Mouse (Mus musculus): ENCODE measurements around the gene Ryr2.

Ryr2 gene

DNA sequence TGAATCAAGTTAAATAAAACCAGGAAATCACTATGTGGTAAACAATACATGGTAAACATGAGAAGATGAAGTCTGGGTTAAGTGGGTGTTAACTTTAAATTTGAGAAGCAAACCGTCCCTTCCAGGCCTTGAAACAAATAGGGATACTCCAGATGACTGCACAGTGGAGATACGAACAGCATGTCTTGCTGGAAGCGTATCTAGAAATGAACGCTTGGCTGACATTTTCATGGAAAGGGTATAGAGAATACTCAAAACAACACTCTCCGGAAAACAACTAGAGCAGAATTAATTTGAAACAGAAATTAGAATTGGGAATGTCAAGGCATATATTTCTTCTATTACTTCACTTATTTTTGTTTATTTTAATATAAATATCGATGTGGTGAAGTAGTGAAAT is 329.0 kb downstream of the Ryr2 start:
- DNase-seq (ENCODE audit: low spot score in 2 of 2) = no peak

GRCm38 (mm10) chr13:11772173-11772572 is 334.6 kb downstream of the Ryr2 start:
- DNase-seq (ENCODE audit: low spot score in 2 of 2) = no peak

DNA sequence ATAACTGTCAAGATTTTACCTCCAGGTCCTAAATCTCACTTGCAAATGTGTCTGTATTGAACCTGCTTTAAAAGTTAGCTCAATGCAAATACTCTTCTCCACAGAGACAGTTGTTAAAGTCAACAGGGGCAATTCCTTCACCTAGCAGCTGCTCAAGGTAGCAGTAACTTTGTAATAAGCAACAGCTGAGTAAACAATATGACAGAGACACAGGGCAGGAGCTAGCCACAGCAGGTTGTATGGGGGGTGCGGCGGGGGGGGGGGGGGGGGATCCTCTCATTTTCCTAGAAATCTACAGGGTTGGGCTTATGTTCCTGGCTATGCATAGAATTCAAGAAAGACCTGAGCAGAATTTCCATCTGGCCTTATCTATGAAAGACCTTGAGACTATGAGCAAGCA is 339.8 kb downstream of the Ryr2 start:
- DNase-seq (ENCODE audit: low spot score in 2 of 2) = no peak

GRCm38 (mm10) chr13:11763925-11764324 is 342.8 kb downstream of the Ryr2 start:
- peak; percentile 48 to 64 for DNase-seq (ENCODE audit: low spot score in 2 of 2)

DNA sequence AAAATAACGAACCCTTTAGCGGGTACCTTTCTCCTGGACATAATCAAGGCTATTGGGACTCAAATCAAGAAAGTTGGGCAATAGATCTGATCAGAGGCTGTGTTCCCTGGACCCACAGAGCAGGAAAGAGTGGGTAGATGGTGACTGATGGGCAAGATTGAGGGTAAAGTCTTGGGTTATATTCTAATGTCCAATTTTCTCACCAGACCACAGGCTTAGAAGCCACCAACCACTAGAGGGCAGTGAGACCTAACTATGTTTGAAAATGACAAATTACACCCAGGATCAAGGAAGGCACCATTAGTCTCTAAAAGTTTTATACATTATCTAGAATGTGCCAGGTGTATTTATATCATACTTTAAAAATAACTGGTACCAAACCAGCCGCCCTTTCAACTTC is 343.6 kb downstream of the Ryr2 start:
- DNase-seq (ENCODE audit: low spot score in 2 of 2) = peak in 1 of 2 experiments; percentile 56

- peak; percentile 67 to 85 for DNase-seq (ENCODE audit: low spot score in 2 of 2)
These were observed 348.9 kb downstream of the Ryr2 start for GRCm38 (mm10) chr13:11757894-11758293.

- no peak for DNase-seq (ENCODE audit: low spot score in 2 of 2)
These were observed 361.3 kb downstream of the Ryr2 start for GRCm38 (mm10) chr13:11745479-11745878.

DNA sequence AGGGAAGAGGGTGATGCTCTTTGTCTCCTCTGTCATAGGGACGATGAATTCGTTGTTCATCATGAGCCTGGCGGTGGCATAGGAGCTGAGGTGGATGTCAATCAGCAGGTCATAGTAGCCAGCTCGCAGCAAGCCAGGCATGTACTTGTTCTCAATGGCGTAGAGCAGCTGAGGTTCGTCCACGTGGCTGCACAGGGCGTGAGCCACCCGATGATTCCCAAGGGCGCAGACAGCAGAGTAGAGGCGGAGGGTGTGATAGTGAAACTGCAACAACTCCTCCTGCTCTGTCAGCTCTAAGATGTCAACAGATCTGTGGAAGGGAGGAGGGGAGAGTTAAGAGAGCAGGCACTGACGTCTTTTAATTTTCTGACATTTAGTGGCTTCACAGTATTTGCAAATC is 368.5 kb downstream of the Ryr2 start:
- no peak for DNase-seq (ENCODE audit: low spot score in 2 of 2)

DNA sequence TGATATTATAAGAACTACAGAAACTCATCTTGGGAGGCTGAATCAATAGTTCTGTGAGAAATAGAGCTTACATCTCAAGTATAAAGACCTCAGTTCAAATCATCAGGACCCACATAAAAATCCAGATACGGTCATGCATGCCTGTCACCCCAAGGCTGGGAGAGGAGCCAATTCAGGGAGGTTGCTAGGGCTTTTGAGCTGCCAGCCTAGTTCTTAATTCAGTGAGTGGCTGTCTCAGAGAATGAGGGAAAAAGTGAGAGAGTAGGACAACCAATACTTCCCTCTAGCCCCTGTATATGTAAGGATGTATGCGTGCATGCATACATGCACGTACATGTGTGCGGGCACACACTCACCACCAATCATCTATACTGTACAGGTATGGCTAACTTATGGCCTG is 390.5 kb downstream of the Ryr2 start:
- DNase-seq (ENCODE audit: low spot score in 2 of 2) = peak in 1 of 2 experiments; percentile 46

GRCm38 (mm10) chr13:11709708-11710471 is 396.9 kb downstream of the Ryr2 start:
- peak in 1 of 2 experiments; percentile 21 for DNase-seq (ENCODE audit: low spot score in 2 of 2)

DNA sequence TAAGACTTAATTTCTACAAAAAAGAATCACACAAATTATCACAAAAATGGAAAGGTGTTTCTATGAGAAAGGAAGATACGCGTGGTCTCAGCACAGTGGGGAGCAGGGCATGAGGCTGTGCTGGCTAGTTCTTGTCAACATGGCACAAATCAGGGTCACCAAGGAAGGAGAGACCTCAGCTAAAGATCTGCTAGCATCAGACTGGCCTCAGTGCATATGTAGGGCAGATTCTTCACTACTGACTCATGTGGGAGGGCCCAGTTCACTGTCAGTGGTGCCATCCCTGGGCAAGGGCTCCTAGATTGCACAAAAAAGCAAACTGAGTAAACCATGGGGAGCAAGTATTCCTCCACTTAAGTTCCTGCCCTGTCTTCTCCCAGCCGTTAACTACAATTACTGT is 405.0 kb downstream of the Ryr2 start:
- no peak for DNase-seq (ENCODE audit: low spot score in 2 of 2)

GRCm38 (mm10) chr13:11696496-11696895 is 410.2 kb downstream of the Ryr2 start:
- no peak for DNase-seq (ENCODE audit: low spot score in 2 of 2)

GRCm38 (mm10) chr13:11681802-11682201 is 424.9 kb downstream of the Ryr2 start:
- no peak for DNase-seq (ENCODE audit: low spot score in 2 of 2)

- peak in 1 of 2 experiments; percentile 59 for DNase-seq (ENCODE audit: low spot score in 2 of 2)
These were observed 443.9 kb downstream of the Ryr2 start for GRCm38 (mm10) chr13:11662815-11663214.

GRCm38 (mm10) chr13:11644846-11645245 is 461.9 kb downstream of the Ryr2 start:
- no peak for DNase-seq (ENCODE audit: low spot score in 2 of 2)

DNA sequence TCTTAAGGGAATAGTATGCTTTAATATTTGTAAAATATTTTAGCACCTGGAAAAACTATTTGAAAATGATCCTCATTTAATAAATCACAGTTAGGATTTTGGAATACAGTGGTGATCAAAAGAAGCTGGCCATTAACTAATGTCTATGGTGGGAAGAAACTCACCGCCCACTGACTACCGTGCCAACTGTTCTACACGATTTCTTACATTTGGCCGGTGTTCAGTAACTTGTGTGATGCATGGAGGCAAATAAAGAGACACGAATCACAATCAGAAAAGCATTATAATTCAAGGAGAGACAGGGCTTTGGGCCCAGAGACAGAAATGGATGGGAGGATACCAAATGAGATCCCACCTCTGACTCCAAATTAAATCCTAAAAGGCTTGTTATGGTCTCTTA is 470.4 kb downstream of the Ryr2 start:
- DNase-seq (ENCODE audit: low spot score in 2 of 2) = no peak

DNA sequence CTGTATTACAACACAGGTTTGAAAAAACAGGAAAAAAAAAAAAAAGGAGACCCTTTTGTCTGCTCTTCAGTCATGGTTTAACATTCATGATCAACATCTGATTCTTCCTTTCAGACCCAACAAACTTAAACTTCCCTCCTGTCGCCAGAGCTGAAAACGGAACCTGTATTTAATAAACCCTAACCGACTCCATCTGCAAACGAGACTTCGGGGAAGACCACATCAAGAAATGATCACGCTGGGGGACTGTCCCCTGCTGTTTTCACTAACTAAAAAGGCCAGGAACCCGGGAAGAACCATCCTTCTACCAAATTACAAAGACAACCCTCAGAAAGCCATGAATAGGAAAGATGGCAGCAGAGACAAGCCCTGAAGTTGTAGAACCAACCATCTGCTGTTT is 482.2 kb downstream of the Ryr2 start:
- no peak for DNase-seq (ENCODE audit: low spot score in 2 of 2)

DNA sequence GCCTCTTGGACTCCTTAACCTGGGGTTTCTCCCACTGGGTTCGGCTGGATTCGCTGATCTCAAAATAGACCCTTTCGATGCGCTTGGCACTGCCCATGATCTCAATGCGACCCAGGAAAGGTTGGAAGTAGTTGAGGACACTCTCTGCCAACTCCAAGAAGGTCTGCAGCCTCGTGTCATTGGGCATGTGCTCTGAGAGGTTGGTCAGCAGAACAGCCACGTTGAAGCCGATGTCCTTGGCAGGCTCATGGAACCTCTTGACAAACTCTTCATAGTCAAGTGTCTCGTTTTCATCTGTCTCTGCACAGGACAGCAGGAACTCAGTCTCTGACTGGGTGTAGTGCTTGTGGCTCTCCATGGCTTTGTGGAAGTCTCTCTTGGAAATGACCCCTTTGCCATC is 511.3 kb downstream of the Ryr2 start:
- DNase-seq (ENCODE audit: low spot score in 2 of 2) = no peak

GRCm38 (mm10) chr13:11585283-11585682 is 521.5 kb downstream of the Ryr2 start:
- DNase-seq (ENCODE audit: low spot score in 2 of 2) = no peak

DNA sequence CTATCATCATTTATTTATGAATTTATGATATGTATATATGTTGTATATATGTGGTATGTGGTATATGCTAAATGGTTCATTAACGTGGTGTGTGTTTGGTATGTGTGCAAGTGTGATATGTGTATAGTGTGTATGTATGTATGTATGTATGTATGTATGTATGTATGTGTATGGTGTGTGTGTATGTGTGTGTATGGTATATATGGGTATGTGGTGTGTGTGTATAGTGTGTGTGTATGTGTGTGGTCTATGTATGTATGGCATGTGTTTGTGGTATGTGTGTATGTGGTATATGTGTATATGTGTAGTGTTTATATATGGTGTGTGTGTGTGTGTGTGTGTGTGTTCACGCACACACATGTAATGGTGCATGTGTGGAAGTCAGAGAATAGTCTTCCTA is 534.2 kb downstream of the Ryr2 start:
- no peak for DNase-seq (ENCODE audit: low spot score in 2 of 2)

- no peak for DNase-seq (ENCODE audit: low spot score in 2 of 2)
These were observed 539.4 kb downstream of the Ryr2 start for GRCm38 (mm10) chr13:11567376-11567775.

DNA sequence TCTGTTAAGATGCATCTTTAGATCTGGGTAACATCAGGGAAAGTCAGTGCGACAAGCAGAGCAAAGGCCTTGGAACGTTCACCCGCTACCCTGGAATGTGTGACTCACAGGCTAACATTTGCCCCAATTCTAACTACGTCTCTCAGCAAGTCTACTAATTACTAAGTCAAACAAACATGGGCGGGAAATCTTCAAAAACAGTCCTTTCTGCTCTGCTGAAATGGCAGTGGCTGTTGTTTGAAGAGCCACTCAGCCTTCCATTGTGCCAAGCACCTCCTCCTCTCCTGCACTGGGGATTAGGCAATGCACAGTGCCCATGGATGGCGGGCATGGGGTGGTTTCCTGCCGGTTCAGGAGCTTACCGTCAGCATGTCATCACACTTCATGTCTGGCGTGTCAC is 540.3 kb downstream of the Ryr2 start:
- no peak for DNase-seq (ENCODE audit: low spot score in 2 of 2)

- DNase-seq (ENCODE audit: low spot score in 2 of 2) = peak; percentile 80 to 90
These were observed 543.3 kb downstream of the Ryr2 start for GRCm38 (mm10) chr13:11563224-11564024.
